Mouse (Mus musculus) ZHBTc4 (cell line): ENCODE results near the gene Abca13.

Experiments
- DNase-seq: peaks from one replicate; pipeline ENCODE4 v3.0.0-alpha.2; 2011; ENCODE audit warnings: low read depth, low spot score

Gene Abca13

DNA sequence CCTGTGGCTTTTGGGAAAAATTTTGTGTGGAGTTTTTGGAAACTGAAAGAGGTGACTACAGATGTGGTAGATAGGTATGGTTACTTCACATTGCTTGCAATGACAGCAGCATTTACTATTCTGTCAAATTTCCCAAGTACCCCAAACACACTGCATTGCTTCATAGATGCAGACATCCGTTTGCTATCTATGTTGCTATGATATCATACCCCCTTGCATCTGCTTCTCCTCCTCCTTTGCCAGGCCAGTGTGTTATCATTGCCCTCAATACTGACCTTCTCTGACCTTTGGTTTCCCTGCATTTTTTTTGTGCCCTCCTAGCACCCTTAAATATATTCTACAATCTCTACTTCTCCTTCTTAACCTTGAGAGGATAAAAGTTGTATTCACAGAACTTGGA, 341.4 kb downstream of the Abca13 start:
- no peak for DNase-seq

DNA sequence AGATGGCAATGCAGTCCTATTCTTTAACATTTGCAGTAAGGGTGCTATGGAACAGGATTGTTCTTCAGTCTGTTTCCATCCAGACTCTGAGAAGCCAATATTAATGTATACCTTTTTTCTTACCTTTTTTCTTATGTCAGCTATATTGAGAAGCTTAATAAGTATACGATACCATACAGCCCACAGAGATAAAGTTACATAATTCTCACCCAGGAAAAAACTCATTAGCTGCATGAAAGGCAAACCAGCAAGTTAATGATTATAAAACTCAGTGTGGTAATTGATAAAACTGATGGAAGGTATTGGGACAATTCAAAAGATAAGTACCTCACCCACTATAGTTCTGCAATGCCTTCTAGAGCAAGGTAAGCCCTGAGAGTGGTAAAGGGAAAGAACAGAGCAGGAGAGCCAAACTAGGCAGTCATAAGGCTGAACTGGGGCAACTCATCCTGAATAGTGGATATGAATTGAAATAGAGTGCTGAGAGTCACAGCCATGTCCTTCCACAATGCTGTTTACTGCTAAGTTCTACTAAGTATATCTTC, 342.0 kb downstream of the Abca13 start:
- no peak for DNase-seq

DNA sequence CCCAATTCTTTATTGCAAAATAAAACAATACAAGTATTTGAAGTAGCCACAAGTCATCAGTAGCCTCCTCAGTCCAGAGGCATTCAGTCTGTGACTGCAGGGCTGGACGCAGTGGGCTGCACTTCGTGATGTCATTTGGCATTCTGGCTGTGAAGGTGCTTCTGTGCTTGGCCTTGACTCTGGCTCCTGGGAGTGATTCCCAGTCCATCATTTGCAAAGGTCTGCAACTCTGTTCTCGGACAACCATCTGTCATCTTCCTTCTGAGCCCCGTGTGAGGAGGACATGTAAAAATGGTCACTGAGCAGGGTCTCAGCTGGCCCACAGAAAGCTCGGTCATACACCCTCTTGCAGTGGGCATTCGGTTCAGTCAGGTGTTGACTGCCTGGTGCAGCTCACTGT, 345.1 kb downstream of the Abca13 start:
- no peak for DNase-seq

DNA sequence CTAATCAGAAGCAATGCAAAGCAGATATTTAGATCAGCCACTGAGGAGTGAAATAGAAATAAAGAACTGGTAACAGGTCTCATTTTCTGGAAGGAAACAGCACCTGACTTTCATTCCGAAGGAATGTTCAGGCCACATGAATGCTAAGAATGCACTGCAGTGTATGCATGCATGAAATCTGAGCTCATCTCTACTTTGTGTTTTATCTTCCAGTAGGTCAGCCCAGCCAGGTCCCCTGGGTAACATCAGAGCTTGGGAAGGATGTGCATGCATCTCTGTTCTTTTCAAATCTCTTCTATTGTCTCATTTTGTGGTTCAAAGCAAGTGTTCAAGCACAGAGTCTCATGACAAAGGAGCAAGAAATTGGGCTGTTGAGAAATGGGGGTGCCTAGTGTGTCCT, 346.6 kb downstream of the Abca13 start:
- DNase-seq: no peak

DNA sequence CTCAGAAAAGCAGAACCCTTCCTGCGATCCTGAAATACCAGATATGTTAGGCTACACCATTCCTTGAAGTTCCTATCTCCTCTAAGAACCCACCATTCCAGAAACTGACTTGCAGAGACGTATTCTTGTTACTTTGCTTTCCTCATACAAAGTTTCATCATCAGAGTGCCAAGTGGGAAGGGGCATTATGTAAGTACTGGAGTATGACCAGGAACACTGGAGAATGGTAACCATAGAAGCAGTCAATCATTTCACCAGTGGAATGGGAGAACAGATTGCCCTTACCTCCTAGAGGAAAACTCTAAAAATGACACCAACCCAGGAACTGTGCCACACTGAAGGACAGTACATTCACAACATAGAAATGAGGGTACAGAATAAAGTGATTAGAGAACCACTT, 368.3 kb downstream of the Abca13 start:
- no peak for DNase-seq

DNA sequence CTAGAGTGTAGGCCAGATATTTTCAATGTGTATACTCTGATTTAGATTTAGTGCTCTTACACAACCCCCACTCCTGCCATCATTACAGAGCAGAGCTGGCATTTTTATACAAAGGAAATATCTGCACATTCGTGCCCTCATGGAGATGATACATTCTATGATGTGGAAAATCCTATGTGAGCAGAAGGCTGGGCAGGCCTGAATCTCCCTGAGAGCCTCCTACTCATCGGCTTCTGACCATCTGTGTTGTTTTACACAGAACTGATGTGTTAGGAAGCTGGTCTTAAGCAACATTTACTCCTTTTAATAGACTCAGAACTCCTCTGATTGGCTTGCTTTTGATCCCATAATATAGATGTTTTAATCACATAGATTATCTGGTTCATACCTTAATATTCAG, 376.6 kb downstream of the Abca13 start:
- DNase-seq: no peak

DNA sequence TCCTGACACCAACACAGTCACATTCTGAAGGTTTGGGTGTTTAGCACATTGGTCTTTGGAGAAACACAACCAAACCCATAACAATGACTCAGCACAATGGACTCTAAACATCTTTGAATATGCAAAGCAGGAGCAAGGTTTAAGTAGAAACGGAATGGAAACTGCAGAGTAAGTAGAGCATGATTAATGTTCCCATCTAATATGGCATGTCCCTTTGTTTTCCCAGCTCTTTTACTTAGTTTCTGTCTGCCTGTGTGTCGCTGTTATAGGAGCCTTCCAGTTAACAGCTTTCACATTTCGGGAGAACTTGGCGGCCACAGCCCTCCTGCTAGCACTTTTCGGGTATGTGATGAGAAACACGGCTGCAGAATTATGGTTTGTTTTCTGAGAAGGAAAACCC, 378.6 kb downstream of the Abca13 start:
- peak; percentile 30 for DNase-seq

DNA sequence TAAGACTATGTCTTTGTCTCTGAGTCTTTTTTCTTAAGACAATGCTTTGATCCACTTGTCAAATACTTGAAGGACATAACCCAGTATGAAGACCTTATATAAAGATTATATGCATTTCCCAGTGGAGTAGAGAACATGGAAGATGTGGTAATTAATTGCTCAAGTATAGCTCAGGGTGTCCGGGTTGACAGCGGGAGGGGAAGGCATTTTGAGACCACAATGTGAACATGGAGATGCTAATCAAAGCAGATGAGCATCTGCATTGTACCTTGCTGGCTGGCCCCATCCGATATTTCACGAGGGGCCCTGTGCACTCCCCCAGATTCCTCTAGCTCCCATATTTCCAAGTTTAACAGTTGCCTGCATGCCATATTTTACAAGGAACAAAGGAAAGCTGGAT, 383.2 kb downstream of the Abca13 start:
- no peak for DNase-seq

DNA sequence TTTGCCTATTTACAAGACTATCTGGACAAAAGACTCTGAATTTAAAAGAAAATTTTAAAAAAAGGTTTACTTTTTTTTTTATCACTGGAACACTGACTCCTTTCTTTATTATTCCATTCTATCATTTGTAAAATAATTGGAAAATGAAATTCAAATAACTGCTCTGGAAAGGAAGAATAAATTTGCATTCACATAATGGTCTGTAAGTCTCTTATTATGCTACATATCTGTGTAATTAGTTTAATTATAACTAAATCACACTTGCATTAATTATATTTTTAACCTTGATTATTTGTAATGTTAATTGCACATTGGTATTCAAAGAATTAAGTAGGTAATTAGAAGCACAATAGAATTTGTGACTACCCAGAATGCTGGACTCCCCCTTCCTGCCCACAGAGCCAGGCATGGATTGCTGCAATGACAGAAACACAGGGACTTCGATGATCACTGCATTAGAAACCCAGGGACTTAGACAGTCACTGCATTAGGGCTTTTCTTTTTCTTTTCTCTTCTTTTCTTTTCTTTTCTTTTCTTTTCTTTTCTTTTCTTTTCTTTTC, 400.1 kb downstream of the Abca13 start:
- DNase-seq: no peak

DNA sequence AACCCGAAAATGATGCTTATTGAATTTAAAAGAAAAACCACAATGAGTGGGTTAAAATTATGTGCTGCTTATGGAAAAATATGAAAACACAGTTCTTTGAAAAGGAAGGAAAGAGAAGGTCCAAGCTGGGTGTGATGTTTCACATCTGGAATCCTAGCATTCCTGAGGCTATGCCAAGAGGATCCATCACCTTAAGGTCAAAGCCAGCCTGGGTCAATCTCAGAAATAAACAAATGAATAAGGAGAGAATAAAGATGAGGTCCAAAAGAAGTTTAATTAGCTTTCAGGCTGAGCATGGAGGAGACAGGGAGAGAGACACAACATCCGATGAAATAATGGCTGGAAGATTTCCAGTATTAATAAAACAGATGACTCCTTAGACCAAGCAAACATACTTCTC, 405.6 kb downstream of the Abca13 start:
- DNase-seq: no peak

DNA sequence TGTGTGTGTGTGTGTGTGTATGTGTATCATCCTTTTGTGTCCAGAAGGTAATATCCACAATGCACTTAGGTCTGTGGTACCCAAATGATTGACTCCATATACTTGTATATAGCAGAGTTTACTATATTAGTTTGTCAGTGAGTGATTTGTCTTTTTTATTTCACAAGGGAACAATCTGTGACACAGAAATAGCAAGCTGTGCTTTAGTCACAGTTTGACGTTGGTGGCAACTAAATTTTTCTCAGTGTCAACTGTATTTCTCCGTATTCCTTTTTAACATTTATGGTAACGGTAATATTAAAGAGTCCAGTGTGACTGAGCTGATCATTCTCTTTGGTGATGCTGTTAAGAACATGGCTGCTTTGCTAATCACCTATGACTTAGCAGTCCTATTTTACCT, 409.4 kb downstream of the Abca13 start:
- no peak for DNase-seq

DNA sequence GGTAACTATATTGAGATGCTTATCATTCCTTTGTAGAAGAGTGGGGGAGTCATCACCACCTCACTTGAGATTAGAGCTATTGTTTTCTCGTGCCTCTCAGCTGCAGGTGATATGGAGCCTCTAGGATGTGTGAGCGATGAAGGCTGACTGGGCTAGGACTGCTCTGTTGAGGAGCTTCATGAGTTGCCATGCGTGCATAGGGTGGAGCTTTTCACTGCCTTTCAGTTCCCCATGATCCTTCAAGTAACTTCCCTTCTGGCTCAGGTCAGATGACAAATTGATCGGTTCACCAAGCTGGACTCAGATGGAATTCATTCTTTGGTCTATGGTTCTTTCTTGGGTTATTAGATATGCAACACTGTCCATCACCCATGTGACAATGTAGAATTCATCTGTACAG, 410.4 kb downstream of the Abca13 start:
- no peak for DNase-seq

DNA sequence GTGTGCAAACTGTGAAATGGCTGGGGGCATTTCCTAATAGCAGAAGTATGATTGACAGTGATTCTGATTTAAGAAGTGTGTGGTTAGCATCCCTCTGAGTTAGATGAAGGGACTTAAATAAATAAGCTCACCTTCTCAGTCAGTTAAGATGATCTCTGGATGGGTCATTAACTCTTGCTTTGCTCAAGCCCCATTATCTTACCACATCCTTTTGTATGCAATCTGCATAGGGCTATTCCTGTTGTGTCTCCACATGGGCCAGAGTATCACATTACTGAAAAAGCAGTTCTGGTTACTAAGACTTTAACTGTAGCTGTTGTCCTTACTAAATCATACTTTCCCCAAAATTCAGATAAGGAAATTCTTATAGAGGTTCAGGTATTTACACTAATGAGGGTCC, 416.5 kb downstream of the Abca13 start:
- no peak for DNase-seq

DNA sequence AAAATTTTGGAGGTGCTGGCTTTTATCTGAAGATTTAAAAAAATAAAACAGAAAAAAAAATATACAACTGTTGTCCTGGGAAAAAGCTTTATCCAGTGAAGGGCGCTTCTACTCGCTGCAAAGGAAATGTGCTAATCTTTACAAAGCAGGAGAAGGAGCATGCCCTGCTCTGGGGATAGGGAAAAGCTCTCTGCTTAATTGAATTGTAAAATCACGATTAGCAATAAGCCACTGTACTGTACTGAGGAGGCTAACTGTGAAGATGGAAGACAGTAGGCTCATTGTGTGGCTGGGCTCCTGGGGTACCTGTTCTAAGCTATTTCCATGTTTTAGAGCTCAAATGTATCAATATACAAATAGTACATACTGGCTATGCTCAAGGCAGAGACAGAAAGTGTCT, 417.3 kb downstream of the Abca13 start:
- no peak for DNase-seq

DNA sequence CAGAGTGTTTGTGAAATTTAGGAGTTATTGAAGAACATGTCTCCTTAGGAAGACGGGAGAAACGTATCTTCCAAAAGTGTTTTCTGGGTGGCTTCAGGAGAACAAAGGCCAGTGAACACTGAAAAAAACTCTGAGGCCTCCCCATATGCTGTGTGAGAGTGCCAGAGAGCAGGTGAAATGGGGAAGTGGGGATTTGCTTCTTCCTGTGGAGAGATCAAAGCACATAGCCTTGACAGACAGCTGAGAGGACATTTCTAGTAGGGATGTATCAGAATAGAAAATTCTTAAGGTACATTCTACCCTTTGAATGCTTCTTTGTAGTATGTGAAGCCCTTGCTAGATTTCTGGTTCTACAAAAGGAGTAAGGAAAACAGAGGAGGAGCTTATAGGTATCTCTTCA, 424.4 kb downstream of the Abca13 start:
- no peak for DNase-seq

DNA sequence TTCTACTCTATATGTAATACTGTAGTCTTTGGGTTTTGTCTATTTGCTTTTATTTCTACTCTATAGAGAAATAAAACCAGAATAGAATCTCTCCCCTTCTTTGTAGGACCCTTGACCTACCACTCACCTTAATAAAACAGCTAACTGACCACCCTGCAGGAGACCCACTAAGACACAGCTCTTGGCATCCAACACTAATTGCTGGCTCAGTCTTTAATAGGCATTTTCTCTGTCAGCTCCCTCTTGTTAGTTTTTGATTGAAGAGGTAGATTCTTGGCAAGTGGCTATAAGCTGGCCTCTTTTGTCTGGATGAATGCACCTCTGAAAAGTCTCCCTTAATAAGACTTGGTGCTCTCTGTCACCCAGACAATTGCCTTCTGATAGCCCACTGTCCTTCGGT, 424.9 kb downstream of the Abca13 start:
- DNase-seq: no peak

DNA sequence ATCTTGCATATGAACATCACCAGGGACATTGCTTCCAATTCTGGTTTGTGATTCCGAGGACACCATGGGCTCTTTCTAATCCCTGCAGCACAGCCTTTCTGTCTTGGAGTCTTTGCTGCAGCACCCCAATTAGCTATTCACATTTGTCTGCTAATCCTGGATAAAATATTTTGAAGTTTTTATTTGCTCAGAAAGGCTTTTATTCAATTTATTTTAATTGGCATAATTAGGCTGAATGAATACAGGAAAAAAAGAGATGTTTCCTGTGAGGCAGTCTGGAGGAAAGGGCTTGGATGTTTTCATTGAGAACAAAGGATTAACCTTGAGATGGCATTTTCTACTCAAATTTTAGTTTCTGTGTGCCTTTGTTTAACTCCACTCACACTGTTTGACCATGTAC, 428.2 kb downstream of the Abca13 start:
- DNase-seq: no peak

DNA sequence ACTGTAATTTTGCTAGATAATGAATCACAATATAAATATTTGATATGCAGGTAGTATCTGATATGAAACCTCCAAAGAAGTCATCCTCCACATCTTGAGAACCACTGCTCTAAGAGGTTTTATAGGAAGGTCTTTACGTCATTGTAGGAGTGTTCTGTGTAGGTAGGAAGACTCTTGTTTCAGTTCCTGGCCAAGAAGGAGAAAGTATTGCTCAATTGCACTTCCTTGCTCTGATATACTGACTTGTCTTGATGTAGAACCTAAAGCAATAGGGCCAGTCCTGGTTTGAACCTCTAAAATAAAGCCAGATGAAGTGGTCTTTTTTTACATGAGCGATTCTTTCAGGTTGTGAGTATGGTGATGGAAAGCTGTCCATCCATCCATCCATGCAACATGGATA, 431.1 kb downstream of the Abca13 start:
- DNase-seq: no peak

DNA sequence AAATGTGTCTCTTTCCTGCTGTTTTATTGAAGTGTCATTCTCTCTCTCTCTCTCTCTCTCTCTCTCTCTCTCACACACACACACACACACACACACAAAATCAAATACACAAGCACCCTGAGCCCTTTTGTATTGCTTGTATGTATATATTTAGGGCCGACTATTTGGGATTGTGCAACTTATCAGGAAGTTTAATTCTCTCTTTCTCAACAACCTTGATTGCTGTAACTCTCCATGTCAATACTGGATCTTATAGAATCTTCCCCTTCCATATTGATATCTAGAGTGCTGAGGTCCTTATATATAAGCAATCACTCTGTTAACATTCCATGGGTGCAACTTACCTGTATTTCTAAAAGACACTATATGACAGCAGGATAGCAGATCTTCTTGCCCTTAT, 433.0 kb downstream of the Abca13 start:
- DNase-seq: no peak

DNA sequence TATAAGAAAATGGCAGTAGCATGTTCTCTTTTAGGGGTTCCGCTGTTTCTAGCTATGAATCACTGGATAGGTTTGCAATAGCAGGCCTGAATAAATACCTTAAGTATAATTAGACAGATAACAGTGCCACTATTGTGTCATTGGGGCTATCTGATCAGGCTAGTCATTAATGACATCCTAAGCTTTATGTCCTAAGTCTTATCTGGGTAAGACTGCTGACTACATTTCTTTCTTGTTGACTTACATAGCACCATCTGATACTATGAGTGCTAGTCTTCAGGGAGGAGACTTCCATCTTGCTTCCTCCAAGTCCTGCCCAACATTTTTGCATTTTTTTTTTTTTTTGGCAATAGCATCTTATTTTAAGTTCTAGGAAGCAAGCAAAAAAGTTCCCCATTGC, 434.1 kb downstream of the Abca13 start:
- no peak for DNase-seq

DNA sequence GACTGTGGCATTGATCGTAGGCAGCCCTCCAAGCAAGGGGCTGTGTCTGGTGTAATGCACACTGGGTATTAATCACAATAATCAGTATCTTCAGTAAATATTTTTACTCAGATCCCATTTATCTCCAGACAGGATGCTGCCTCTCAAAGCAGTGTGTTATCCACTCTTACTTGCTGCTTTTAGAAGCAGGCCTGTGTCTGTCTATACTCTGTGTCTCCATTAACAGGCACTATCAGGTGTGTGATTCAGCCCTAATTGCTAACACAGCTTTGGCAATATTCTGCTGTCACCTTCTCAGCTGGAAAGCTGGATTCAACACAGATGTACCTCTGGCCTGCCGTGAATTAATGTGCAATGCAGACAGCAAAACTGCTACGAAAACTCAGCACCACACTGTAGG, 455.5 kb downstream of the Abca13 start:
- DNase-seq: no peak

DNA sequence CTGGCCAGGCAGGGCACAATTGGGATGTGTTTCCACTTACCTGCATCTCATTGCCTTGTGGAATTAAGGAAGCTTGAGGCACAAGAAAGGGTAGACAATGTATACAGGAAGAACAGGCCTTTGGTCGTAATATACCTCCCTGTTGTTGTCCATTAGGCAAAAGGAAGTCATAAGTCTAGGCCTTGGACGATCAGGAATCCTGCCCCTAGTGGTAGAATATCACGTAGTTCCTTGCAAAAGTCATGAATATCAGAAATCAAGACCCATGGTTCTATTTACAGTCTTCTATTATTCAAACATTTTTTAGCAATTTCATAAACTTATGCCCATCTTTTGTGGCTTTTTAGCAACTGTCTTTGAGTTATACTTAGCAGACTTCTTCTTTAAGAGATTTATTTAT, 456.2 kb downstream of the Abca13 start:
- DNase-seq: peak; percentile 50

DNA sequence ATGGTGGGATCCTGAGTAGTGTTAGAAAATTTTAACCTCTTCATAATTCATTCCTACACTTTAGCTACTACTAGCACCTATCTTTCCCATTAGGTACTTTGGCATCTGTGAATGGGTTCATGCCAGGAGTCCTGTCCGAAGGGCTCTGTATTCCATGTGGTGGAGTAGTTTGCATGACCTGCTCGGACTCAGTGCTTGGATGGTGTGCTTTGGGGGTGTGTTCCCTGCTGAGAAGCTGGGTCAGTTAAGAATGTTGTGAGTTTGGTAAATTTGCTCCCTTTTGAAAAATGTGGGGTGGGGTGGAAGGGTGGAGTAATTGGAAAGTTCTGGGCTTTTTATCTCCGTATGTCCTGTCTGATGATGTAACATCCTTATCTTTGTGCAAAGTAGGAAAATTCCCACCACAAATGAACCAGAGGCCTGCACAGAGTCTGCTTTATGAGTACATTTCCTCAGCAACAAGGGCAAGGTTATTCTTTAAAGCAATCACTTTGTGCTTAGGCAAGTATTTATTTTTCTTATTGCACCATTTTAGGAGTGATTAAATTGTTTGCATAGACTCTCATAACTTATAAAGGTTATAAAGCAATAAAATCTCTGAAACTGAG, 475.0 kb downstream of the Abca13 start:
- DNase-seq: no peak

DNA sequence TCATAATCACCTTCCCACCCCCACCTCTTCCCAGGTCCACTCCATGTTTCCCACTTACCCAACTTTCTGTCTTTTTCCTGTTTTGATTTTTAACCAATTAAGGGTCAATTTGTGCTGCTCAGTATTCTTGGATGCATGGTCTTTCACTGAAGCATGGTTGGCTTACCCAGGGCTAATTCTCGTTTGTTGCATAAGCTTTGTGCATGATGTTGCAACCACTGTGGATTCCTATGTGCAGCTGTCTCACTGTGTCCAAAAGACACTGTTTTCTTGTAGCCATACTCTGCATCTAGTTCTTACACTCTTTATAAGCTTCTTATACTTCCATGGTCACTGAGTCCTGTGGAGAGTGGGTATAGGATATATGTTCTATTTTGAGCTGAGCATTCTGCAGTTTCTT, 477.7 kb downstream of the Abca13 start:
- DNase-seq: no peak
